Mouse (Mus musculus): ENCODE results near the gene Art2b. TPM values are rescaled to one million over a fixed set of nuclear protein-coding genes. Genes with fewer than 3 reads are reported as not detected.

The Art2b gene
- not detected for polyA plus RNA-seq (2015; fragmentation: Illumina TruSeq; extraction: RNeasy Lipid Tissue Mini Kit (QIAGEN cat#74804); ENCODE audit: low read depth, low replicate concordance)

GRCm38 (mm10) chr7:101585408-101585807, at the start of gene Art2b:
Gene Art2b, minus strand, starts transcription at chr7:101585600.

Other genes starting within 250 kb of the Art2b start
- gene Arap1, start 237.5 kb downstream of the Art2b start, polyA plus RNA-seq (2015; fragmentation: Illumina TruSeq; extraction: RNeasy Lipid Tissue Mini Kit (QIAGEN cat#74804); ENCODE audit: low read depth, low replicate concordance) = 13.5 TPM
- gene Gm45837, start 174.7 kb downstream of the Art2b start, polyA plus RNA-seq (2015; fragmentation: Illumina TruSeq; extraction: RNeasy Lipid Tissue Mini Kit (QIAGEN cat#74804); ENCODE audit: low read depth, low replicate concordance) = not detected
- 223 TPM for gene Pde2a, start 163.9 kb downstream of the Art2b start, polyA plus RNA-seq (2015; fragmentation: Illumina TruSeq; extraction: RNeasy Lipid Tissue Mini Kit (QIAGEN cat#74804); ENCODE audit: low read depth, low replicate concordance)
- gene Clpb, start 78.0 kb upstream of the Art2b start, polyA plus RNA-seq (2015; fragmentation: Illumina TruSeq; extraction: RNeasy Lipid Tissue Mini Kit (QIAGEN cat#74804); ENCODE audit: low read depth, low replicate concordance) = 36.6 TPM
- gene Phox2a, start 232.7 kb upstream of the Art2b start, polyA plus RNA-seq (2015; fragmentation: Illumina TruSeq; extraction: RNeasy Lipid Tissue Mini Kit (QIAGEN cat#74804); ENCODE audit: low read depth, low replicate concordance) = not detected

Data from brain, adult 10 weeks (tissue).